Mouse (Mus musculus) erythroid progenitor cell, adult 5-6 weeks (primary cell): ENCODE results near the gene Olfr1369-ps1. TPM values are rescaled to one million over a fixed set of nuclear protein-coding genes. Genes with fewer than 3 reads are reported as not detected.
"Not testable (repeated sequence)": the region's sequence is repeated elsewhere in the genome, so short reads cannot be mapped to it uniquely, and the experiment has no call there.

Experiments
- ATAC-seq: replicated peaks from 2 replicates; pipeline ENCODE4 v1.8.0; 2016; ENCODE audit warnings: moderate number of reproducible peaks, mild to moderate bottlenecking, moderate TSS enrichment, inconsistent platforms; ENCODE audit not compliant: poor library complexity, low FRiP score, severe bottlenecking
- total RNA-seq, 2 experiments: library from RNA; stranded (forward) in 1 of 2; stranded (reverse) in 1 of 2; fragments of 150-400 nt in 1 of 2; fragments of 186-747, 209-891 nt in 1 of 2; gene quantifications; 2 replicates each; pipeline versions ENCODE4 v1.2.3 to v1.2.4; 2015 to 2017; ENCODE audit warnings: low replicate concordance in 2 of 2

Gene Olfr1369-ps1
- not detected in 2 replicates for total RNA-seq (2015; ENCODE audit: low replicate concordance)
- not detected in 2 replicates for total RNA-seq (2017; ENCODE audit: low replicate concordance)

- not testable (repeated sequence) for ATAC-seq
Observed at GRCm38 (mm10) chr13:21111183-21111582, at the start of gene Olfr1369-ps1. Olfr1369-ps1 (plus strand) TSS chr13:21111483.

GRCm38 (mm10) chr13:21066021-21066420 lies 45.3 kb upstream of the Olfr1369-ps1 start:
- no peak for ATAC-seq

GRCm38 (mm10) chr13:21074847-21075246 lies 36.4 kb upstream of the Olfr1369-ps1 start, which contains the start of gene Olfr1370:
Olfr1370 (minus strand) TSS chr13:21074947.
- no peak for ATAC-seq

GRCm38 (mm10) chr13:21082686-21083085 lies 28.6 kb upstream of the Olfr1369-ps1 start:
- no peak for ATAC-seq

GRCm38 (mm10) chr13:21109759-21110158 lies 1.5 kb upstream of the Olfr1369-ps1 start:
- no peak for ATAC-seq

GRCm38 (mm10) chr13:21110441-21110840 lies 842 bp upstream of the Olfr1369-ps1 start:
- ATAC-seq = no peak

GRCm38 (mm10) chr13:21114121-21114520 lies 2.8 kb downstream of the Olfr1369-ps1 start:
- ATAC-seq = no peak

GRCm38 (mm10) chr13:21129339-21129738 lies 18.1 kb downstream of the Olfr1369-ps1 start, which contains the start of gene Olfr263:
Olfr263 (plus strand) TSS chr13:21129639.
- ATAC-seq = not testable (repeated sequence)

GRCm38 (mm10) chr13:21142421-21142820 lies 31.1 kb downstream of the Olfr1369-ps1 start:
- ATAC-seq = no peak

- no peak for ATAC-seq
Observed at GRCm38 (mm10) chr13:21145767-21146166, 34.5 kb downstream of the Olfr1369-ps1 start, which contains the start of gene Olfr1368. Olfr1368 (minus strand) TSS chr13:21145867.

GRCm38 (mm10) chr13:21155888-21156287 lies 44.6 kb downstream of the Olfr1369-ps1 start:
- no peak for ATAC-seq

GRCm38 (mm10) chr13:21158071-21158470 lies 46.8 kb downstream of the Olfr1369-ps1 start:
- ATAC-seq = no peak

GRCm38 (mm10) chr13:21158785-21159474 lies 47.6 kb downstream of the Olfr1369-ps1 start:
- ATAC-seq = 0 out of 2 replicates have a peak, but pooled peaks have one; percentile 31

GRCm38 (mm10) chr13:21159475-21159819 lies 48.2 kb downstream of the Olfr1369-ps1 start:
- no peak for ATAC-seq

GRCm38 (mm10) chr13:21160041-21160511 lies 48.8 kb downstream of the Olfr1369-ps1 start:
- ATAC-seq = no peak

GRCm38 (mm10) chr13:21160657-21161590 lies 49.6 kb downstream of the Olfr1369-ps1 start:
- peak; percentile 86 for ATAC-seq

- ATAC-seq = 0 out of 2 replicates have a peak, but pooled peaks have one; percentile 40
Observed at GRCm38 (mm10) chr13:21161591-21161990, 50.3 kb downstream of the Olfr1369-ps1 start.

- no peak for ATAC-seq
Observed at GRCm38 (mm10) chr13:21162591-21162990, 51.3 kb downstream of the Olfr1369-ps1 start.

- 0 out of 2 replicates have a peak, but pooled peaks have one; percentile 28 for ATAC-seq
Observed at GRCm38 (mm10) chr13:21166936-21167909, 55.9 kb downstream of the Olfr1369-ps1 start.
